Mouse (Mus musculus) inflammation-experienced regulatory T-cells, adult 6 months (primary cell): ENCODE measurements around the gene Olfr1434. TPM values are rescaled to one million over a fixed set of nuclear protein-coding genes. Genes with fewer than 3 reads are reported as not detected.
"Not testable (repeated sequence)": the region's sequence is repeated elsewhere in the genome, so short reads cannot be mapped to it uniquely, and the experiment has no call there.

Source experiments
- ATAC-seq: one replicate; pipeline ENCODE4 v1.8.0; 2017
- polyA plus RNA-seq, 3 experiments: library from polyadenylated mRNA; unstranded; fragments of 100-300 nt; shearing (Covaris generic); gene quantifications; one replicate each; pipeline ENCODE4 v1.2.1; 2017

Olfr1434 gene
- polyA plus RNA-seq, result not detected

DNA sequence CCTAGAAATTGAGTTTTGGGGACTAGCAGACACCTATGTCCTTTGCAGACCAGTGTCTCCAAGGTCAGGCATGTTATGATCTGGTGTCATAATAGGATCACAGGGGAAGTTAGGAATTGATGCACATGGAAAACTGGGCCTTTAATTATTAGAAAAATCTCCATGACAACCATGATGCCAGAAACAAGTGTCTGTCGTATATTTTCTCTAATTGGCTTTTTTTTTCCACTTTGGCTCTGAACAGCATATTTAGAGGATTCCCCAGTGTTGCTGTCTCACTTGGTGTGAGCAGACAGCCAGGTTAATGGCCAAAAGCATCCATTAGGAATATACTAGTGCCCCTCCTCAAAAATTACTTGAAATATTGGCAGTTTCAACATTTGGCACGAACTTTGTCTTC, at the start of gene Olfr1434:
Olfr1434 (plus strand) TSS at position 301 of the 400 bp plus-strand sequence.
- ATAC-seq, result no peak

GRCm38 (mm10) chr19:12232496-12232895, 47.2 kb upstream of the Olfr1434 start, which contains the start of gene Olfr1432:
Olfr1432 (minus strand) TSS chr19:12232596.
- ATAC-seq, result not testable (repeated sequence)

DNA sequence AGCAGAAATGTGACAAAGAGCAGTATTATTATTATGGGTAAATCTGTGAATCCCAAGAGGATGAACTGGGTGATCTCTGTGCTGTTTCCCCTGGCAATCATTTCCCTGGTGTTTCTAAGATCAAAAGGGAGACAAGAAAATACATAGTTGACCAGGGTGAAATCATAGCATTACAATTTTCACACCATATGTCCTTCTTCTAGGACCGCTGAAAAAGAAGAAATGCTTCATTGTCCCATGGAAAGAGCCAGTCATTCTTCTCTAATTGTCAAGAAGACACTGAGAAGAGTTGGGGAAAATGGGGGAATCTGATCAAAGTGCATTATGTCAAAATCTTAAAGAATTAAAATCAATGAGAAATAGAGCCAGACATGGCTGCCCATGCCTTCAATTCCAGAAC, 38.1 kb upstream of the Olfr1434 start, which contains the start of gene Olfr262:
Olfr262 (minus strand) TSS at position 101 of the 400 bp plus-strand sequence.
- ATAC-seq, result no peak

DNA sequence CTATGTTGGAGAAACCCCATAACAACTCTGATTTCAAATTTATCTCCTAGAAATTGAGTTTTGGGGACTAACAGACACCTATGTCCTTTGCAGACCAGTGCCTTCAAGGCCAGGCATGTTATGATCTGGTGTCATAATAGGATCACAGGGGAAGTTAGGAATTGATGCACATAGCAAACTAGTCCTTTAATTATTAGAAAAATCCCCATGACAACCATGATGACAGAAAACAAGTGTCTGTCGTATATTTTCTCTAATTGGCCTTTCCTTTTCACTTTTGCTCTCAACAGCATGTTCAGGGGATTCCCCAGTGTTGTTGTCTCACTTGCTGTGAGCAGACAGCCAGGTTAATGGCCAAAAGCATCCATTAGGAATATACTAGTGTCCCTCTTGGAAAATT, 18.9 kb upstream of the Olfr1434 start, which contains the start of gene Olfr235:
Olfr235 (plus strand) TSS at position 301 of the 400 bp plus-strand sequence.
- no peak for ATAC-seq

DNA sequence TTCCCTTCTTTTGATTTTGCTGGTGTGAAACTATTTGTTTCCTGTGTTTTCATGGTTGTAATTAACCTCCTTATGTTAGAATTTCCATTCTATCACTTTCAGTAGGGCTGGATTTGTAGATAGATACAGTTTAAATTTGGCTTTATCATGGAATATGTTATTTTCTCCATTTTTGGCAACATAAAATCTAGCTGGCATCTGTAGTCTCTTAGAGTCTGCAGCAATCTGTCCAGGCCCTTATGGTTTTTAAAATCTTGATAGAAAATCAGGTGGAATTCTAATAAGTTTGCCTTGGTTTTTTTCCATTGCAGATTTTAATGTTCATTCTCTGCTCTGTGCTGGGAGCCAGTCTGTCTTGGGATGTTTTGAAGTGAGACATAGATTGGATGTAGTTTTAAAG, 13.3 kb downstream of the Olfr1434 start:
- no peak for ATAC-seq

GRCm38 (mm10) chr19:12299030-12299429, 19.4 kb downstream of the Olfr1434 start, which contains the start of gene Olfr1436:
Olfr1436 (minus strand) TSS chr19:12299130.
- ATAC-seq, result not testable (repeated sequence)

GRCm38 (mm10) chr19:12325001-12325400, 45.3 kb downstream of the Olfr1434 start, which contains the start of gene Olfr1437:
Olfr1437 (minus strand) TSS chr19:12325101.
- no peak for ATAC-seq

Other genes with a start within 250 kb of the Olfr1434 start
- under 1 TPM in 1 of 3 experiments, not detected in 2; 0.16 TPM for gene Olfr1423, start 238.5 kb upstream of the Olfr1434 start, polyA plus RNA-seq
- gene Olfr1424, start 217.2 kb upstream of the Olfr1434 start, polyA plus RNA-seq, result not detected
- not detected for gene Olfr1425, start 202.1 kb upstream of the Olfr1434 start, polyA plus RNA-seq
- gene Olfr1426, start 187.8 kb upstream of the Olfr1434 start, polyA plus RNA-seq, result not detected
- gene Olfr1427, start 176.5 kb upstream of the Olfr1434 start, polyA plus RNA-seq, result not detected
- gene Olfr1428, start 164.0 kb upstream of the Olfr1434 start, polyA plus RNA-seq, result not detected
- under 1 TPM in 1 of 3 experiments, not detected in 2; 0.21 TPM for gene Olfr76, start 156.7 kb upstream of the Olfr1434 start, polyA plus RNA-seq
- gene Olfr1555-ps1, start 109.7 kb upstream of the Olfr1434 start, polyA plus RNA-seq, result under 1 TPM in 1 of 3 experiments, not detected in 2; 0.20 TPM
- gene Olfr1431, start 79.2 kb upstream of the Olfr1434 start, polyA plus RNA-seq, result not detected
- gene Olfr1432, start 47.3 kb upstream of the Olfr1434 start, polyA plus RNA-seq, result not detected
- not detected for gene Olfr262, start 38.2 kb upstream of the Olfr1434 start, polyA plus RNA-seq
- not detected for gene Olfr235, start 18.8 kb upstream of the Olfr1434 start, polyA plus RNA-seq
- not detected for gene Olfr1436, start 19.3 kb downstream of the Olfr1434 start, polyA plus RNA-seq
- under 1 TPM in 1 of 3 experiments, not detected in 2; 0.15 TPM for gene Olfr1437, start 45.2 kb downstream of the Olfr1434 start, polyA plus RNA-seq
- under 1 TPM in 1 of 3 experiments, not detected in 2; 0.09 TPM for gene Olfr1438-ps1, start 56.1 kb downstream of the Olfr1434 start, polyA plus RNA-seq
- gene Olfr1440, start 107.4 kb downstream of the Olfr1434 start, polyA plus RNA-seq, result not detected
- gene Olfr1441, start 137.6 kb downstream of the Olfr1434 start, polyA plus RNA-seq, result not detected
- not detected for gene Pfpl, start 148.1 kb downstream of the Olfr1434 start, polyA plus RNA-seq
- gene Mpeg1, start 180.9 kb downstream of the Olfr1434 start, polyA plus RNA-seq, result under 1 TPM in 2 of 3 experiments, not detected in 1; 0.17 to 0.97 TPM
- gene Dtx4, start 221.6 kb downstream of the Olfr1434 start, polyA plus RNA-seq, result 10 to 100 TPM in 2 of 3 experiments, under 1 TPM in 1; 0.96 to 13.7 (median 11.0) TPM